Mouse (Mus musculus): ENCODE measurements at regions not wholly inside any gene's neighbourhood (a gene's known extent, or its start where the extent isn't known, plus 50 kb on each side); places are given as distances from the start of the nearest gene placed in this dataset.

- no peak for DNase-seq (ENCODE audit: low spot score)
Measured at GRCm38 (mm10) chr2:173454741-173455140, 67.6 kb upstream of the 1700021F07Rik start.

GRCm38 (mm10) chr2:173455216-173455615 is 67.2 kb upstream of the 1700021F07Rik start:
- DNase-seq (ENCODE audit: low spot score) = no peak

- DNase-seq (ENCODE audit: low spot score) = no peak
Measured at GRCm38 (mm10) chr2:173456083-173456482, 66.3 kb upstream of the 1700021F07Rik start.

- DNase-seq (ENCODE audit: low spot score) = no peak
Measured at GRCm38 (mm10) chr2:173456924-173457623, 65.3 kb upstream of the 1700021F07Rik start.

GRCm38 (mm10) chr2:173457624-173458320 is 64.6 kb upstream of the 1700021F07Rik start:
- DNase-seq (ENCODE audit: low spot score) = no peak

- DNase-seq (ENCODE audit: low spot score) = no peak
Measured at GRCm38 (mm10) chr2:173458861-173459260, 63.5 kb upstream of the 1700021F07Rik start.

GRCm38 (mm10) chr2:173463313-173463712 is 59.1 kb upstream of the 1700021F07Rik start:
- DNase-seq (ENCODE audit: low spot score) = no peak

GRCm38 (mm10) chr2:173464562-173464961 is 57.8 kb upstream of the 1700021F07Rik start:
- no peak for DNase-seq (ENCODE audit: low spot score)

- no peak for DNase-seq (ENCODE audit: low spot score)
Measured at GRCm38 (mm10) chr2:173465006-173465620, 57.3 kb upstream of the 1700021F07Rik start.

- no peak for DNase-seq (ENCODE audit: low spot score)
Measured at GRCm38 (mm10) chr2:173468136-173468535, 54.2 kb upstream of the 1700021F07Rik start.

- DNase-seq (ENCODE audit: low spot score) = no peak
Measured at GRCm38 (mm10) chr2:173469756-173470155, 52.6 kb upstream of the 1700021F07Rik start.
